Mouse (Mus musculus) megakaryocyte, embryonic 14.5 days (primary cell): ENCODE results near the gene Klhl29.

Source experiments
- FLI1 ChIP-seq: IDR thresholded peaks from 2 replicates; pipeline ENCODE4 v1.6.1; 2012; ENCODE audit warnings: low read length, inconsistent platforms, mixed read lengths
- GATA1 ChIP-seq: IDR thresholded peaks from 3 replicates; pipeline ENCODE4 v1.6.1; 2012; ENCODE audit warnings: mixed read lengths, low read length, inconsistent platforms, borderline replicate concordance

- TF ChIP-seq GATA1 (no peak), FLI1 (no peak)
Observed at GRCm38 (mm10) chr12:5088639-5089038, 286.8 kb downstream of the Klhl29 start.
